Mouse (Mus musculus): ENCODE results near the gene Pou2f2.

The Pou2f2 gene

DNA sequence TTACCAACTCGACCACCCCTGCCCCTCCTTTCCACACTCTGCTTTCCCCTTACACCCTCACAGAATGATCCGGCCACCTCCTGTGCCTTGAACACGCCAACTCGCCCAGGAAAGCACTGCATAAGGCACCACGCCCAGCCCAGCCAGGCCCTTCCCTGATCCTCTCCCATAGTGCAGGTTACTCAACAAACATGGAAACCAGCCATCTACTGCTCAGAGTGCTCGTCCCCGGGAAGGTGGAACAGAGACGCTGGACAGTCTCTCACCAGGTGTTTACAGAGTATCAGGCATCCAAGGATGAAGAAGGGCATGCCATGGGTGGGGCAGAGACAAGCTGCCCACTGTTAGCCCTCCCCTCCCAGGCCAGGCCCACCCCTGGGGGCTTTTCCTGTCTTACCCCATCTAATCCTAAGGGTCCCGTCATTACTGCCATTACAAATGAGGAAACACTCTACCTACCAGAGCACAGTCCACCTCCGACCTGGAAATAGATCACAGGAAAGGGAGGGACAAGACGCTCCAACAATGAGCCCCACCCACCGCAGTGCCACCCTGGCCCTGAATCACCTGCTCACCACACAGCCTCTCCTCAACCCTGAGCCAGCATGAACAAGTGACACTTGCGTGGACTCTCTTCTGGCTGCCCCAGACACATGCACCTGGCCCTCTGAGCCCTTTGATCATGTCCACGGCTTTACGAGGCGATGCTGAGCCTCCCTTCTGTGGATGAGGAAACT lies 26.7 kb upstream of the Pou2f2 start:
- TF ChIP-seq GATA4 (IDR thresholded peaks at IDR 0.05; ENCODE audit: insufficient replicate concordance, low read length), result no peak

DNA sequence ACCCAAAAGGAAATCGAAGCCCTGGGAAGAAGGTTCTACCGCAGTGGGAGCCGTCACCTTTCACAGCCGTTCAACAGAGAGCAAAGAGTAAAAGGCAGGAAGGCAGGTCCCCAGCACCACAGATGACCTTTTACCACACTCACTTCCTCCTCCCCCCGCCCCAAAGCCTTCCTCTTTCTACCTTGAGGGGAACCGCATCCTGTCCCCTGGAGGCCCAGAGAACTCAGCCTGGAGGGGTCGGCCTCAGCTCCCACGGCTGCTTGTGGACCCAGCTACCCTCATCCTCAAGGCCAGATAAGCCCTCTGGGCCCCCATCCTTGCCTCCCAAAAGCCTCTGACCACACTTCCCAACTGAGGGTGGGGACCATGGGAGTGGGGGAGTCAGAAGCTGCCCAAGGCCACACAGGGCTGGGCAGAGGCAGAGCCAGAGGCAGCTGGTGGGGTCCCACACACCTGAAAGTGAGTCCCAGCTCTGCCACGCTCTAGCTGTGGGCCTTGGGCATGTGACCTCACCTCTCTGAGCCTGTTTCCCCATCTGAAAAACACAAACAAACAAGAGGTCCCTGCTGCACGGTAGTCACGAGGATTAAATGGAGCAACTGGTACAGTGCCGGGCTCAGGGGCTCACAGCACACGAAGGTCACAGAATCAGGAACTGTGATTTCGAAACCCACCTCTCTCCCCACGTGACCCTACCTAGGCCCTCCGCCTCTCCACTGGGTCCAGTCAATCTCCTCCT lies 26.0 kb upstream of the Pou2f2 start:
- TF ChIP-seq GATA4 (IDR thresholded peaks at IDR 0.05; ENCODE audit: insufficient replicate concordance, low read length), result no peak

- TF ChIP-seq GATA4 (IDR thresholded peaks at IDR 0.05; ENCODE audit: insufficient replicate concordance, low read length), result no peak
Observed at GRCm38 (mm10) chr7:25203624-25204023, 24.1 kb upstream of the Pou2f2 start.

DNA sequence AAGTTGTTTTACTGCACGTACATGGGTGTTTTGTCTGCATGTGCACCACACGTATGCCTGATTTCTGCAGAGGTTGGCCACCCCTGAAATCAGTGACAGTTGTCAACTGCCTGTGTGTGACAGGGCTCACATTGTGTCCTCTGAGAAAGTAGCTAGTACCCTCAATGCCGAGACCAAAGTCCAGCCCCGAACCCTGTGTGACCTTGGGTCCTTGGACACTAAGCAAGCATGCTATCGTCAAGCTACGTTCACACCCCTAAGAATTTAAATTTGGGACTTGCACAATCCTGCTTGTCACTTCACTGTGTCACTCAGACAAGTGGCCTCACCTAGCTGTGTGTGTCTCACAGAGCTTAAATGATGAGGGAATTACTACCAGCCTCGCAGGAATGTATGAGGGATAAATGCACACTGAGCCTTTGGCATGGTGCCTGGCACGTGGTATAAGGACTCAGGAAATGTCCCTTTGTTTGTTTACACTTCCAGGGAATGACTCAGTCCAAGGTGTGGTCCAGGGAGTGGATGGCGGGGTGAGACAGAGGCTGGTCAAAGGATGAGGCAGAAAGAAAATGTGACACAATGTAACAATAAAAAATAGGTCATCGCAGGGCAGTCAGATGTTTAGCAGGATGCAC lies 18.0 kb upstream of the Pou2f2 start:
- no peak for TF ChIP-seq GATA4 (IDR thresholded peaks at IDR 0.05; ENCODE audit: insufficient replicate concordance, low read length)

GRCm38 (mm10) chr7:25196107-25196506 lies 16.6 kb upstream of the Pou2f2 start:
- no peak for TF ChIP-seq GATA4 (IDR thresholded peaks at IDR 0.05; ENCODE audit: insufficient replicate concordance, low read length)

DNA sequence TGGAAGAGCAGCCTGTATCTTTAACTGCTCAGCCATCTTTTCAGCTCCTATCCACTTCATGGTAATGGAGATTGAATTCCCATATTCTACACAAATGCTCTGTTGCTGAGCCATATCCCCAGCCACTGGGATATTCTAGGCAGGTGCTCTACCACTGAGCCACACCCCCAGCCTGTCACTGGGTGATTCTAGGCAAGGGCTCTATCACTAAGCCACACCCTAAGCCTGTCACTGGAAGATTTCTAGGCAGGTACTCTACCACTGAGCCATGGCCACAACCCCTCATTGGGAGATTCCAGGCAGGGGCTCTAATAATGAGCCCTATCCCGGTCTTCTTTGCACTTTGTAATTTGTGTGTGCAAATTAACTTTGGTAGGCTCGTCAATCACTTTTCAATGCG lies 15.6 kb upstream of the Pou2f2 start:
- no peak for TF ChIP-seq GATA4 (IDR thresholded peaks at IDR 0.05; ENCODE audit: insufficient replicate concordance, low read length)

GRCm38 (mm10) chr7:25192110-25192509 lies 12.6 kb upstream of the Pou2f2 start:
- no peak for TF ChIP-seq GATA4 (IDR thresholded peaks at IDR 0.05; ENCODE audit: insufficient replicate concordance, low read length)

GRCm38 (mm10) chr7:25190806-25191205 lies 11.3 kb upstream of the Pou2f2 start:
- no peak for TF ChIP-seq GATA4 (IDR thresholded peaks at IDR 0.05; ENCODE audit: insufficient replicate concordance, low read length)

- TF ChIP-seq GATA4 (IDR thresholded peaks at IDR 0.05; ENCODE audit: insufficient replicate concordance, low read length), result no peak
Observed at GRCm38 (mm10) chr7:25187662-25188650, 8.4 kb upstream of the Pou2f2 start.

DNA sequence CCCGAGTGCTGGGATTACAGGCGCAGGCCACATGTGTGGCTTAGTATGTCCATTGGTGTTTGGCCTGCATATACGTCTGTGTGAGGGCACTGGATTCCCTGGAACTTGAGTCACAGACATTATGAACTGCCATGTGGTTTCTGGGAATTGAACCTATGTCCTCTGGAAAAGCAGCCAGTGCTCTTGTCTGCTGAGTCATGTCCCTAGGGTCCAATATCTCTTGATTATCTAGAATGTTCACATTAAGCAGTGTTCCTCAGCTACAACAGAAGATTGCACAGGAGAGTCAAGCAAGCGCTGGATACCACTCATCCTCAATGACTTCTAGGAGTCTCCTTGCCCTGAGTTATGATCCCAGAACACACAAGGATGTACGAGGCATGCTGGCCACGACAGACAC lies 4.6 kb upstream of the Pou2f2 start:
- no peak for TF ChIP-seq GATA4 (IDR thresholded peaks at IDR 0.05; ENCODE audit: insufficient replicate concordance, low read length)

GRCm38 (mm10) chr7:25181814-25182213 lies 2.3 kb upstream of the Pou2f2 start:
- no peak for TF ChIP-seq GATA4 (IDR thresholded peaks at IDR 0.05; ENCODE audit: insufficient replicate concordance, low read length)

DNA sequence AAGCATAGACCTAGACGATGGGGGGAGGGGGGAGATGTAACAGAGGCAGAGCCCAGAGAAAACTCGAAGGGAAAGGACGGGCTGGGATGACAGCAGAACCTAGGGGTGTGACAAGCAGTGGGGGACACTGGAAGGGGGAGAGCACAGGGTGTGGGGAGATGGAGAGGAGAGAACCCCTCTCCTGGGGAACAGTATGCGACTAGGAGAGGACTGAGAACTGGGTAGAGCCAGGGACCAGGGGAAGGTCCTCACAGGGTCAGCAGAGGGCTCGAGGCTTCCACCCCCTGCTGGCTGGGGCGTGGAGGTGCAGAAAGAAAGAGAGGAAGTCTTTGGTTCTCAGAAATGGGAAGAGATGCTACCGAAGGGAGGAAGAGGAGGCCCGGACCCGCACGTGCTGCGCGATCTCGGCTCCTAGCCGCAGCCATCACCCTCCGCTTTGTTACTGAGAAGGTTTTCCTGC lies 1.8 kb upstream of the Pou2f2 start:
- no peak for TF ChIP-seq GATA4 (IDR thresholded peaks at IDR 0.05; ENCODE audit: insufficient replicate concordance, low read length)

DNA sequence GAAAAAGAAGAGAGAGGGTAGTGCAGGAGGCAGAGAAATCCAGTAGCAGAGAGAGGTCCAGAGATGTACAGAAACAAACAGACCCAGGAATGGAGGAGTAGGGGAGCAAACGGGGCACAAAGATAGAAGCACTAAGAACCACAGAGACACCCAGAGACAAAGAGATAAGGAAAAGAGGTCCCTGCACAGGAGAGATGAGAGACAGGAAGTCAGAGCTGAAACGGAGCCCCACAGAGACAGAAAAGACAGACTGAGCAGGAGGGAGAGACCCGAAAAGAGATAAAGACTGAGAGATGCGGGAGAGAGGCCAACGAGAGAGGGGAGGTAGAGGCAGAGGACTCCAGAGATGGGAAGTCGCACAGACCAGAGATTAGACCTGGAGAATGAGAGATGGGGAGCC lies 986 bp upstream of the Pou2f2 start:
- TF ChIP-seq GATA4 (IDR thresholded peaks at IDR 0.05; ENCODE audit: insufficient replicate concordance, low read length), result no peak

- no peak for TF ChIP-seq GATA4 (IDR thresholded peaks at IDR 0.05; ENCODE audit: insufficient replicate concordance, low read length)
Observed at GRCm38 (mm10) chr7:25178787-25179605, 530 bp downstream of the Pou2f2 start.

Data from liver, adult (tissue).